Mouse (Mus musculus) mouse embryonic stem cell (cell line): Measurements from ENCODE around the gene Meltf.

ENCODE experiments used
- in situ Hi-C, 2 experiments: fragments of 300-500 bp; cut with MboI; formaldehyde crosslinking; loops; 1 replicate in 1 of 2; 3 replicates in 1 of 2; pipeline ENCODE4 v1.14.3; 2019 to 2020; ENCODE audit warnings: low sequenced_read_pairs in 2 of 2, low pct_unique_long_range_greater_than_20kb in 1 of 2, mixed read lengths in 1 of 2; ENCODE audit not compliant: unreplicated experiment in 1 of 2

Meltf gene

GRCm38 (mm10) chr16:31883302-31883701, 4.7 kb downstream of the Meltf start:
- in situ Hi-C loops: no loop called here

- in situ Hi-C loops: no loop called here
Observed at GRCm38 (mm10) chr16:31883902-31884301, 5.3 kb downstream of the Meltf start.

GRCm38 (mm10) chr16:31890907-31891306, 12.3 kb downstream of the Meltf start:
- in situ Hi-C loops: no loop called here

- in situ Hi-C loops: no loop called here
Observed at GRCm38 (mm10) chr16:31893396-31894141, 15.0 kb downstream of the Meltf start.

GRCm38 (mm10) chr16:31896971-31897774, 18.6 kb downstream of the Meltf start:
- in situ Hi-C loops: no loop called here

GRCm38 (mm10) chr16:31898546-31899326, 20.1 kb downstream of the Meltf start:
- in situ Hi-C loops: no loop called here

- in situ Hi-C loops: loop anchor here in 1 of 2 experiments (25.0 kb wide), 1 partner anchor 440 kb away; no protein-coding TSS in a partner anchor
Observed at GRCm38 (mm10) chr16:31901886-31902285, 23.3 kb downstream of the Meltf start.

GRCm38 (mm10) chr16:31903239-31903638, 24.6 kb downstream of the Meltf start:
- in situ Hi-C loops: loop anchor here in 1 of 2 experiments (25.0 kb wide), 1 partner anchor 441 kb away; no protein-coding TSS in a partner anchor

GRCm38 (mm10) chr16:31905331-31905730, 26.7 kb downstream of the Meltf start:
- in situ Hi-C loops: loop anchor here in 1 of 2 experiments (25.0 kb wide), 1 partner anchor 443 kb away; no protein-coding TSS in a partner anchor

GRCm38 (mm10) chr16:31905891-31906825, 27.5 kb downstream of the Meltf start:
- in situ Hi-C loops: loop anchor here in 1 of 2 experiments (25.0 kb wide), 1 partner anchor 444 kb away; no protein-coding TSS in a partner anchor

GRCm38 (mm10) chr16:31906896-31907295, 28.3 kb downstream of the Meltf start:
- in situ Hi-C loops: loop anchor here in 1 of 2 experiments (25.0 kb wide), 1 partner anchor 445 kb away; no protein-coding TSS in a partner anchor

GRCm38 (mm10) chr16:31908959-31909358, 30.3 kb downstream of the Meltf start:
- in situ Hi-C loops: loop anchor here in 1 of 2 experiments (25.0 kb wide), 1 partner anchor 447 kb away; no protein-coding TSS in a partner anchor

- in situ Hi-C loops: loop anchor here in 1 of 2 experiments (25.0 kb wide), 1 partner anchor 448 kb away; no protein-coding TSS in a partner anchor
Observed at GRCm38 (mm10) chr16:31910281-31910847, 31.8 kb downstream of the Meltf start.

- in situ Hi-C loops: loop anchor here (5.0 to 25.0 kb wide), 2 partner anchors 40 to 455 kb away; partner anchors contain the start of gene Meltf (in 1 of the 2)
Observed at GRCm38 (mm10) chr16:31917776-31918175, 39.2 kb downstream of the Meltf start.

GRCm38 (mm10) chr16:31918248-31918724, 39.7 kb downstream of the Meltf start:
- in situ Hi-C loops: loop anchor here (5.0 to 25.0 kb wide), 2 partner anchors 41 to 456 kb away; partner anchors contain the start of gene Meltf (in 1 of the 2)

- in situ Hi-C loops: loop anchor here (10.0 to 25.0 kb wide), 2 partner anchors 462 to 470 kb away; no protein-coding TSS in a partner anchor
Observed at GRCm38 (mm10) chr16:31924368-31924767, 45.8 kb downstream of the Meltf start.
